Mouse (Mus musculus) adrenal gland, adult (tissue): ENCODE results near the gene Smim27.
A peak's percentile ranks its signal among the peaks of the same experiment; 100 is the strongest.

Experiments
- DNase-seq, 2 experiments: peaks; one replicate each; pipeline ENCODE4 v3.0.0; 2022 to 2023; ENCODE audit warnings: low spot score in 1 of 2; ENCODE audit not compliant: inconsistent age in 2 of 2

Smim27 gene

GRCm38 (mm10) chr4:40254385-40255103 is 14.8 kb upstream of the Smim27 start:
- DNase-seq: no peak

- no peak for DNase-seq
Measured at GRCm38 (mm10) chr4:40264321-40264720, 5.1 kb upstream of the Smim27 start.

- DNase-seq: peak in 1 of 2 experiments; percentile 75
Measured at GRCm38 (mm10) chr4:40267681-40268080, 1.7 kb upstream of the Smim27 start.

GRCm38 (mm10) chr4:40268204-40268813 is 1.1 kb upstream of the Smim27 start:
- DNase-seq: peak; percentile 94 to 98

- no peak for DNase-seq
Measured at GRCm38 (mm10) chr4:40268835-40269234, 544 bp upstream of the Smim27 start.

DNA sequence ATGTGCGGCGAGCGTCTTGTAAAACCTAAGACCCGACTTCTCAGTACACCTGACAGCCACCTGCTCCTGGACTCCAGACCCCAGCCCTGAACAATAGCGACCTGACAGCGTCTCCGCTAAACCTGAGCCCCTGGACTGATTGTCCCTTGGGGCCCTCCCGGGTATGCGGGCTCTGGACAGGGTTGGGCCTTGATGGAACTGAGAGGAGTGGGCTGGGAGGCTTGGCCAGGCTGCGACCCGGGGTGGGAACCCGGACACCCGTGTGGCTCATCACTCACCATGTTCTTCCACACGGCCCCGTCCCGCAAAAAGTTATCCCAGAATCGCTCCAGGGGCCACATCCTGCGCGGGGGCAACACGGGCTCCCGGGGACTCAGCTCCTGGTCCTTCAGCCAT is 9.5 kb downstream of the Smim27 start:
- DNase-seq: no peak

- DNase-seq: peak; percentile 96 to 99
Measured at GRCm38 (mm10) chr4:40279276-40279900, 10.0 kb downstream of the Smim27 start, which contains the start of gene Ndufb6. Gene Ndufb6, minus strand, starts transcription at chr4:40279421.

- peak; percentile 70 to 93 for DNase-seq
Measured at GRCm38 (mm10) chr4:40285582-40285981, 16.2 kb downstream of the Smim27 start.

- DNase-seq: no peak
Measured at GRCm38 (mm10) chr4:40287415-40287814, 18.0 kb downstream of the Smim27 start.

- DNase-seq: peak; percentile 17 to 80
Measured at GRCm38 (mm10) chr4:40289046-40289445, 19.7 kb downstream of the Smim27 start.

DNA sequence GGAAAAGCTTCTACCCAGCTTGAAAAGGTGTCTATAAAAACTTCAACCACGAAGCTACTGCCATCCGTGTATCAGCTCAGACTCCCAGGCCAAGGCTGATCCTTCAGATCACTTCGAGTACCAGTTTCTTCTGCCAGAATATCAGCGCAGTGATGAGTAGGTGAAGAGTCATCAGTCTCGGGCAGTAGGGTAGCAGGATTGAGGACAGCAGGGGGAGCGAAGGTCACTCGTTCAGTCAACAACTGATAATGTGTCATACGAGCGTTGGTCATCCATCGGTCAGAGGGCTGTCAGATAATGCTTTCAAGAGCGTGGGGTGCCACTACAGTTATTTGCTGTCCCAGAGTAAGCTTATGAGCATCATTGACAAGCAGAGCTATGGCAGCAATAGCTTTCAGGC is 22.1 kb downstream of the Smim27 start:
- peak; percentile 37 to 69 for DNase-seq

GRCm38 (mm10) chr4:40299169-40299568 is 29.8 kb downstream of the Smim27 start:
- DNase-seq: no peak

GRCm38 (mm10) chr4:40301076-40301789 is 31.9 kb downstream of the Smim27 start:
- DNase-seq: peak; percentile 67 to 92

- DNase-seq: no peak
Measured at GRCm38 (mm10) chr4:40302445-40303125, 33.2 kb downstream of the Smim27 start.

- DNase-seq: no peak
Measured at GRCm38 (mm10) chr4:40309682-40310081, 40.3 kb downstream of the Smim27 start.

- peak in 1 of 2 experiments; percentile 30 for DNase-seq
Measured at GRCm38 (mm10) chr4:40310796-40311383, 41.5 kb downstream of the Smim27 start.

DNA sequence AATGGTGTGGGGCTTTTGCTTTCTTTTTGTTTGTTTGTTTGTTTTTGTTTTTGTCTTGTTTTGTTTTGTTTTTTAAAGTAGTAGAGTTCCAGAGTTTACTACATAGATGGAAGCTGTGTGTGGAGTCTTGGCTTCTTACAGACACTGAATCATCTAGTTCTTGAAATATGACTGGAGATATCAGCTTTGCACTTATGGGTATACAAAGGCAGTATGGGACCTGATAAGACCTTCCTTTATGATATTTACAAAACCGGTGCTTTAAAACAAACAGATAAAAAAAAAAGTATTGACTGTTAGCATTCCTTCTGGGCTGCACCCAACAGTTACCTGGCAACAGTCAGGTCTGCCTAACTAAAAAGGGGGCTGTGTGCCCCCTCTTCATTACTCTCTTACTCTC is 42.8 kb downstream of the Smim27 start:
- no peak for DNase-seq

DNA sequence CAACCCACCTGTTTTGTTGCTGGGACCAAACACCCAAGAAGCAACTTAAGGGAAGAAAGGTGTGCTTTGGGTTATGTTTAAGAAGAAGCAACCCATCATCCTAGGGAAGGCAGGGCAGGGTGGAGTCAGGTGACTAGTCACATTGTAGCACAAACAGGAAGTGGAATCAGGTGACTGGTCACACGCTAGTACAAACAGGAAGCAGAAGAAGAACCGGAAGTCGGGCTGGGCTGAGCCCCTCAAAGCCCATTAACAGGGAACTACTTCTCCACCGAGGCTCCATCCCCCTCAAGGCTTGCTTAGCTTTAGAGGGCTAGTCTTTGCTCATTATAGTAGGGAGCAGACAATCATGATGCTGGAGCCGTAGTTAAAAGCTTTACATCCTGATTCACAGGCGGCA is 43.6 kb downstream of the Smim27 start:
- no peak for DNase-seq

GRCm38 (mm10) chr4:40317404-40317803 is 48.0 kb downstream of the Smim27 start:
- no peak for DNase-seq
